Mouse (Mus musculus) liver, adult 2 months (tissue): ENCODE results near the gene Exoc3l2. TPM values are rescaled to one million over a fixed set of nuclear protein-coding genes. Genes with fewer than 3 reads are reported as not detected.

ENCODE experiments used
- DNase-seq: peaks from one replicate; pipeline ENCODE4 v3.0.0-alpha.2; 2011; ENCODE audit warnings: low read depth, low spot score; ENCODE audit errors: extremely low read depth
- H3K27ac ChIP-seq: fragments of 200-500 bp; replicated peaks from 2 replicates; pipeline ENCODE4 v1.5.1; 2012; ENCODE audit warnings: low read depth, mild to moderate bottlenecking, control low read depth, inconsistent platforms, low read length; ENCODE audit not compliant: insufficient read depth
- H3K27me3 ChIP-seq: fragments of 200-500 bp; 2 replicates; pipeline ENCODE4 v1.6.1; 2012; ENCODE audit warnings: mild to moderate bottlenecking, moderate library complexity, low read length, inconsistent platforms; ENCODE audit not compliant: control insufficient read depth, insufficient read depth
- H3K36me3 ChIP-seq: fragments of 200-500 bp; 2 replicates; pipeline ENCODE4 v1.6.1; 2012; ENCODE audit warnings: low read length, inconsistent platforms; ENCODE audit not compliant: control insufficient read depth, insufficient read depth
- H3K4me1 ChIP-seq: fragments of 200-500 bp; 2 replicates; pipeline ENCODE4 v1.6.1; 2011; ENCODE audit warnings: low read length; ENCODE audit not compliant: control insufficient read depth, insufficient read depth
- H3K4me3 ChIP-seq: fragments of 200-500 bp; 2 replicates; pipeline ENCODE4 v1.5.1; 2011; ENCODE audit warnings: low read depth, mild to moderate bottlenecking, control low read depth, low read length, moderate library complexity; ENCODE audit not compliant: insufficient read depth
- H3K79me2 ChIP-seq: fragments of 200-500 bp; 2 replicates; pipeline ENCODE4 v1.6.1; 2012; ENCODE audit warnings: inconsistent platforms, mild to moderate bottlenecking, low read length, moderate library complexity; ENCODE audit not compliant: control insufficient read depth, insufficient read depth
- H3K9ac ChIP-seq: fragments of 200-500 bp; 2 replicates; pipeline ENCODE4 v1.6.1; 2012; ENCODE audit warnings: low read depth, mild to moderate bottlenecking, control low read depth, inconsistent platforms, low read length
- CTCF ChIP-seq: fragments of 200-500 bp; IDR thresholded peaks from 2 replicates; pipeline ENCODE4 v1.5.1; 2011; ENCODE audit warnings: low read depth, low read length, control low read depth
- POLR2A ChIP-seq: fragments of 200-500 bp; IDR thresholded peaks from 2 replicates; pipeline ENCODE4 v1.6.1; 2011; ENCODE audit warnings: low read length, control low read depth; ENCODE audit not compliant: insufficient read depth; ENCODE audit errors: extremely low read depth
- WGBS: fragments of 180-500 bp; shearing (Covaris S2); methylation state at CpG from one replicate; pipeline ENCODE4 v1.1.7; 2018; 5-methylcytosine and 5-hydroxymethylcytosine counted together
- polyA plus RNA-seq: library from polyadenylated mRNA; depleted of rRNA; stranded (reverse); fragments of >200 nt; gene quantifications from 2 replicates; pipeline ENCODE4 v1.2.3, GENCODE M21; 2012
- total RNA-seq: library from RNA; depleted of rRNA; stranded (reverse); fragments of >200 nt; gene quantifications from 2 replicates; pipeline ENCODE4 v1.2.3, GENCODE M21; 2014

The Exoc3l2 gene
- total and polyA plus RNA-seq, 2 experiments: 2.2 to 5.1 TPM

GRCm38 (mm10) chr7:19494751-19495474 is 31.8 kb downstream of the Exoc3l2 start:
- WGBS: 71% methylated on average over 25 of the region's 25 CpGs
- Histone ChIP-seq H3K9ac (no peak overlapping the region), H3K27ac (peak overlapping the region; percentile 50), H3K4me1 (peaks cover 8% of the 10 kb centered on the region), H3K4me3 (no peak overlapping the region), H3K27me3 (no peaks in the 10 kb centered on the region), H3K79me2 (no peaks in the 10 kb centered on the region), H3K36me3 (no peaks in the 10 kb centered on the region)
- TF ChIP-seq POLR2A: no peak
- no peak for DNase-seq

GRCm38 (mm10) chr7:19495521-19496213 is 32.5 kb downstream of the Exoc3l2 start:
- Histone ChIP-seq H3K27me3 (no peaks in the 10 kb centered on the region), H3K4me3 (no peak overlapping the region), H3K4me1 (peaks cover 12% of the 10 kb centered on the region), H3K36me3 (no peaks in the 10 kb centered on the region), H3K27ac (peak overlapping the region; percentile 50), H3K9ac (no peak overlapping the region), H3K79me2 (no peaks in the 10 kb centered on the region)
- no peak for DNase-seq
- 69% methylated on average over 20 of the region's 20 CpGs for WGBS
- no peak for TF ChIP-seq CTCF
- TF ChIP-seq POLR2A: no peak

- no peak overlapping the region for H3K4me3 ChIP-seq
- no peaks in the 10 kb centered on the region for H3K79me2 ChIP-seq
- peak overlapping the region; percentile 26 for H3K27ac ChIP-seq
- peaks cover 15% of the 10 kb centered on the region for H3K4me1 ChIP-seq
- no peak for DNase-seq
- no peak overlapping the region for H3K9ac ChIP-seq
- 71% methylated on average over 5 of the region's 5 CpGs for WGBS
- H3K27me3 ChIP-seq: no peaks in the 10 kb centered on the region
- TF ChIP-seq CTCF (no peak), POLR2A (no peak)
- no peaks in the 10 kb centered on the region for H3K36me3 ChIP-seq
Observed at GRCm38 (mm10) chr7:19496214-19496555, 33.1 kb downstream of the Exoc3l2 start.

DNA sequence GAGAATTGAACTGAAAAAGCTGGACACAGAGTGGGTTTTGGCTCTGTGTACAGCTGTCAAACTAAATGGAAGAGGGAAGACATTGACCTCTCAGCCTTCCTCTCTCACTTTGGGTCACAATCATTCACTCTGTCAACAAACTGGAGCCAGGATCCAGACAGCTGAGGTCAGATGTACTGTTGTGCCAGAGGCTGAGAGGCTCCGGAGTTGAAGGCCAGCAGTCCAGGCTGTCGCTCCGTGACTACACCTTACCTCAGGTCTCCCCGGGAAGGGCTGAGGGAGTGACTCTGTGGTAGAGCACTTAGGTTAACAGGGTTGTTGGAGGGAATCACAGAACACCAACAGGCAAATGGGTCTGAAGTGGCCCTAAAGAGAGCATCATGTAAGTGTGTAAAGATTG is 35.2 kb downstream of the Exoc3l2 start:
- peaks cover 15% of the 10 kb centered on the region for H3K4me1 ChIP-seq
- H3K27ac ChIP-seq: peak overlapping the region; percentile 24
- no peak overlapping the region for H3K9ac ChIP-seq
- WGBS: under 1% methylated on average over 4 of the region's 4 CpGs
- no peak for TF ChIP-seq POLR2A
- no peak for TF ChIP-seq CTCF
- no peaks in the 10 kb centered on the region for H3K79me2 ChIP-seq
- H3K27me3 ChIP-seq: no peaks in the 10 kb centered on the region
- no peaks in the 10 kb centered on the region for H3K36me3 ChIP-seq
- H3K4me3 ChIP-seq: no peak overlapping the region
- peak; percentile 86 for DNase-seq

GRCm38 (mm10) chr7:19500420-19501363 is 37.6 kb downstream of the Exoc3l2 start:
- H3K27ac ChIP-seq: peak overlapping the region; percentile 75
- no peaks in the 10 kb centered on the region for H3K27me3 ChIP-seq
- no peak overlapping the region for H3K9ac ChIP-seq
- TF ChIP-seq CTCF (no peak), POLR2A (no peak)
- peaks cover 15% of the 10 kb centered on the region for H3K4me1 ChIP-seq
- peak; percentile 58 for DNase-seq
- no peak overlapping the region for H3K4me3 ChIP-seq
- H3K79me2 ChIP-seq: no peaks in the 10 kb centered on the region
- WGBS: 46% methylated on average over 12 of the region's 12 CpGs
- no peaks in the 10 kb centered on the region for H3K36me3 ChIP-seq
